Mouse (Mus musculus) erythroblast, embryonic 14.5 days (primary cell): Measurements from ENCODE around the gene Lrch1. TPM values are rescaled to one million over a fixed set of nuclear protein-coding genes. Genes with fewer than 3 reads are reported as not detected.

Source experiments
- H3K27me3 ChIP-seq: 2 replicates; pipeline ENCODE4 v1.6.1; 2012; ENCODE audit warnings: inconsistent platforms; ENCODE audit not compliant: control insufficient read depth
- H3K36me3 ChIP-seq: 2 replicates; pipeline ENCODE4 v1.6.1; 2012; ENCODE audit warnings: mild to moderate bottlenecking, inconsistent platforms; ENCODE audit not compliant: control insufficient read depth
- H3K4me1 ChIP-seq: 2 replicates; pipeline ENCODE4 v1.6.1; 2012; ENCODE audit warnings: inconsistent platforms; ENCODE audit not compliant: control insufficient read depth
- H3K4me3 ChIP-seq: replicated peaks from 2 replicates; pipeline ENCODE3; 2012; ENCODE audit warnings: moderate library complexity, mild to moderate bottlenecking, inconsistent platforms
- H3K9me3 ChIP-seq: 2 replicates; pipeline ENCODE4 v1.6.1; 2012; ENCODE audit warnings: low read length, inconsistent platforms, mixed read lengths; ENCODE audit not compliant: control insufficient read depth
- GATA1 ChIP-seq: IDR thresholded peaks from 2 replicates; pipeline ENCODE4 v1.6.1; 2012; ENCODE audit warnings: low read length, inconsistent platforms, mixed read lengths
- TAL1 ChIP-seq: IDR thresholded peaks from 3 replicates; pipeline ENCODE4 v1.6.1; 2012; ENCODE audit warnings: low read length, inconsistent platforms, mixed read lengths
- polyA plus RNA-seq: library from polyadenylated mRNA; stranded (reverse); fragments of >175 nt; gene quantifications from 2 replicates; pipeline ENCODE4 v1.2.3, GENCODE M21; 2012

Lrch1 gene
- polyA plus RNA-seq, 1 experiment, result 0.31 TPM

DNA sequence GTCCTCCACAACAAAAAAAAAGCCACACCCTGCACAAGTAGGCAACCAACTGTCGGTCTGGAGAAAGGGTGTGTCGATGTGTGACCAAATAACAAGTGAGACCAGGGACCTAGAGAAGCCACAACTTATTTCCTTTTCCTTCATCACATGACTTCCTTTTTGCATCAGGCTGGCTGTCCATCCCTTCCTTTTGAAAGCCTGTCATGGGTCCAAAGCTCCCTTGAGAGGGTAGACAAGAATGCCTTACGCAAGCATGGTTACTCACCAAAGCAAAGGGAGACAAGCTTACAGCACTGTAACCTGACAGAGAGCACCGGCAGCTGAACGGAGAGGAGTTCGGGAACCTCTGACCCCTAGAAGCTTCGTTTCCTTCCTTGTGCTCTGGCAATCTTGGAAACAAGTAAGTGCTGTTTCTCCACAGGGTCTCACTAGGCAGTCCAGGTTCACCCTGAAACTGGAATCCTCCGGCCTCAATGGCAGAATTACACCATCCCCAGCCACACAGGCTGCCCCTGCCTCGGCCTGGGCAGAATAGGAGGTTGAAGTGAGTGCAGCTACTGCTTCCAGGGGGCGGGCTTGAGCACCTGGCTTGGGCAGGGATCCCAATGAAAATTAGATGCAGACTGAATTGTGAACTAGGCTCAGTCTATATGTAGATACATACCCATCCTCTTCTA lies 150.2 kb downstream of the Lrch1 start:
- Histone ChIP-seq H3K9me3 (peaks cover 7% of the 10 kb centered on the region), H3K27me3 (no peaks in the 10 kb centered on the region), H3K4me3 (no peak overlapping the region), H3K36me3 (peaks cover 54% of the 10 kb centered on the region), H3K4me1 (no peaks in the 10 kb centered on the region)
- TF ChIP-seq TAL1 (no peak), GATA1 (no peak)

DNA sequence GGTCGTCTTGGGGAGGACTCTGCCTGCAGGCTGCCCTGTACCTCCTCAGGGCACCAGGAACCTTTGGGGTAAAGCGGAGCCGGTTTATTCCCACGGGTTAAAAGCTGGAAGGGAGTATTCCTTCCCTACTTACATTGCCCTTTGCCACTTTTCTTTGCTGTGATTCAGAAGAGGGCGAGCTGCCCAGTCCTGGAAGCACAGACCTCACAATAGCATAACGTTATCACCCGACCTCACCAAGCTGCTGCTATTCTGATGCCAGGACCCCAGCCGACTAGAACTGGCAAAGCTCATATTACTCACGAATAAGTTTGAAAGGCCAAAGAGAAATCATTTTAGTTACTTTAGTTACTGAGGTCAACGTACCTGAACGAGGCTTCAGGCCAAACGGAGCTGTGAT lies 152.7 kb downstream of the Lrch1 start:
- Histone ChIP-seq H3K4me3 (no peak overlapping the region), H3K36me3 (peaks cover 43% of the 10 kb centered on the region), H3K27me3 (no peaks in the 10 kb centered on the region), H3K9me3 (no peaks in the 10 kb centered on the region), H3K4me1 (peaks cover 2% of the 10 kb centered on the region)
- no peak for TF ChIP-seq GATA1
- TF ChIP-seq TAL1, result no peak

DNA sequence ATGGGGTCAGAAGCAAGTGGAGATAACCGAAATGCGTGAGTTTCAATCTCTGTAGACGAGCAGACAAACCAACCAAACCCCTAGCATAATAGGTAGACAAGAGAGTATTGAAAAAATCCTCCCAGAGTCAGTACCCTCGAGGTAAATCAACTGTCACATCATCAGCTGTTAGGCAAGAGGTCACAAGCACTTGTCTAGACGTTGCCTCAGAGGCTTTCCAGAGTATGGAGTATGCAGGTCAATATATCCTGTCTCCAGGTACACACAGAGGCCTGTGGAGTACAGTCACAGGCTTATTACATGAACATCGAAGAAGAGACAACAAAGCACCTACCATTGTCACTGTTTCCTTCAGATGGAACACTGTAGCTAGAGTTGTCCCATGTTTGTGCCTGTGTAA lies 154.9 kb downstream of the Lrch1 start:
- TF ChIP-seq TAL1, result no peak
- Histone ChIP-seq H3K36me3 (peaks cover 37% of the 10 kb centered on the region), H3K4me1 (peaks cover 2% of the 10 kb centered on the region), H3K9me3 (no peaks in the 10 kb centered on the region), H3K27me3 (no peaks in the 10 kb centered on the region), H3K4me3 (no peak overlapping the region)

DNA sequence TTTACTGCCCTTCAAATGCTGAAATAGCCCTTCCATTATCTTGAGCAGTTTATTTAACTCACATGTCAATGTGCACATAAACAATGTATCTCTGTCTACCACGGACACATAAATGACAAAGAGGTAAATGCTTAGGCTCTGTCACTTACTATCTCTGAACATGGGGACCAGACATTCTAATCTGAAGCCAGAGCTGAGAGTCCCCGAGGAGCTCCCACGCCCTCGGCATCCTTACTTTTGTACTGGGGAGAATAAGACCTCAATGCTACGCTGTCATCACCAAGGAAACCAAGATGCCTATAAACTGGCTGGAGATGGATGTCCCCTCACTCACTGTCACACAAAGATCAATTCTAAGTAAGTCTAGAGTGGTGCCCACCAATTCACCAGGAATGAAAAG lies 157.1 kb downstream of the Lrch1 start:
- H3K36me3 ChIP-seq, result peaks cover 30% of the 10 kb centered on the region

DNA sequence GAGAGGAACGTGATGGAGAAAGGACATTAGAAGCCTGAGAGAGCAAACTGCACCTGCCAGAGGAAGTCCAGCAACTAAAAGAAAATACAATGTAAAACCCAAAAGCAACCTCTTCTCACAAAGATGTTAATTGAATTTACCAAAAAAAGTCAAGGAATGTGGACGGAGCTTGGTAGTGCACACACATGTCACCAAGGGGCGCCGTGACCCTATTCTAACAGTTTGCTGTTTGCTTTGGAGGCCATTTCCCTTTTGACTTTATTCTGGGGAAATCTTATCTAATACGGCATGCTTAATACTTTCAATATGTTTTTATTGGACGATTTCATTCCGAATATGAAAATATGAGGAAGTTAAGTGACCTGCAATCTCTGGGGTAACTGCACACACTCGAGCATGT lies 158.9 kb downstream of the Lrch1 start:
- TF ChIP-seq TAL1, result no peak
- no peak for TF ChIP-seq GATA1
- Histone ChIP-seq H3K9me3 (no peaks in the 10 kb centered on the region), H3K36me3 (peaks cover 32% of the 10 kb centered on the region), H3K4me1 (peaks cover 2% of the 10 kb centered on the region), H3K27me3 (no peaks in the 10 kb centered on the region), H3K4me3 (no peak overlapping the region)

More for the DNA sequence above, 157.1 kb downstream of the Lrch1 start:
- no peak for TF ChIP-seq GATA1
- TF ChIP-seq TAL1, result no peak
- Histone ChIP-seq H3K4me3 (no peak overlapping the region), H3K27me3 (no peaks in the 10 kb centered on the region), H3K4me1 (peaks cover 2% of the 10 kb centered on the region), H3K9me3 (no peaks in the 10 kb centered on the region)

DNA sequence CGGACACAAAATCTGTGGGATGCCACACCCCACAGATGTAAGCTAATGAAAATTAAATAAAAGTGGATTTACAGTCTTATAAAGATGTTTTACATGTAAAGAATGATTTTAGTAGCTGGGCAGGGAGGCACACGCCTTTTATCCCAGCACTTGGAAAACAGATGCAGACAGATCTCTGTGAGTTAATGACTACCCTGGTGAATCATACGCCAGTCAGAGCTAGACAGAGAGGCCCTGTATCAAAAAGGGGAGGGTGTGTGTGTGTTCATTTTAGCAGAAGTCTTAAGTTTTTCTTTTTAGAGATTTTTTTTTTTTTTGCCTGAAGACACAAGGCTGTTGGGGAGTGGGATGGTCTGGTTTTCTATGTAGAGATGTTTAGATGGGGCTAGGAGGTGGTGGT lies 160.0 kb downstream of the Lrch1 start:
- H3K9me3 ChIP-seq, result no peaks in the 10 kb centered on the region
- H3K4me3 ChIP-seq, result no peak overlapping the region
- peaks cover 2% of the 10 kb centered on the region for H3K4me1 ChIP-seq
- H3K27me3 ChIP-seq, result no peaks in the 10 kb centered on the region
- TF ChIP-seq GATA1, result no peak
- no peak for TF ChIP-seq TAL1
- H3K36me3 ChIP-seq, result peaks cover 30% of the 10 kb centered on the region

DNA sequence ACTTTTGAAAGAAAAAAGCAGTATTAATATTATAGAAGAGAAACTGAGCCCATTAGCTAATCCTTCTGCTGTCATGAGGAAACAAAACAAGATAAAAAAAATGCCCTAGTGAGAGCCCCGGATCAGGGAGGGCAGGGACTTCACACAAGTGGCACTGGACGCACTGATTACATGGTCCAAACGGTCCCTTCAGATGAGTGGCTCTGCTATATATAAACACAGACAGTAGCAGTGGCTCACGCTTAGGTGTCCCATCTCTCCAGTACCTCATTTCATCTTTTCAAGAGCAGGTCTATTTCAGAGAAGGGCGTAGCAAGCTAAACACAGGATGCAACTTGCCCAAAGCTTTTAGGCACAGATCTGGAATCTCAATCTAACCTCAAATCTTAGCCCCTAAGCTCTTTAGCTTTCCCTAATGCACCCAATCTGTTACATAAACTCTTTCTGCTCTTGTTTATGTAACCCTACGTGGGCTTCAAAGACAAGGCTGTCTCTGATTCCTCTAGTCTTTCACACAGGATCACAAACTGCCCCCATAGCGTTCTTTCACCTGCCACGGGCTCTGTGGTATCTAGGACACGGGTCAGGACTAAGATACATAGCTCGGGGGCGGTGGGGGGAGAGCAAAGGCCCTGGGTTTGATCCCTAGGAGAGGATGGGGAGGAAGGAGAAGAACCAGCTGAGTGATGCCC lies 163.3 kb downstream of the Lrch1 start:
- no peaks in the 10 kb centered on the region for H3K27me3 ChIP-seq
- no peak overlapping the region for H3K4me3 ChIP-seq
- H3K9me3 ChIP-seq, result no peaks in the 10 kb centered on the region
- H3K36me3 ChIP-seq, result peaks cover 26% of the 10 kb centered on the region
- H3K4me1 ChIP-seq, result no peaks in the 10 kb centered on the region
- TF ChIP-seq TAL1, result no peak
- no peak for TF ChIP-seq GATA1

DNA sequence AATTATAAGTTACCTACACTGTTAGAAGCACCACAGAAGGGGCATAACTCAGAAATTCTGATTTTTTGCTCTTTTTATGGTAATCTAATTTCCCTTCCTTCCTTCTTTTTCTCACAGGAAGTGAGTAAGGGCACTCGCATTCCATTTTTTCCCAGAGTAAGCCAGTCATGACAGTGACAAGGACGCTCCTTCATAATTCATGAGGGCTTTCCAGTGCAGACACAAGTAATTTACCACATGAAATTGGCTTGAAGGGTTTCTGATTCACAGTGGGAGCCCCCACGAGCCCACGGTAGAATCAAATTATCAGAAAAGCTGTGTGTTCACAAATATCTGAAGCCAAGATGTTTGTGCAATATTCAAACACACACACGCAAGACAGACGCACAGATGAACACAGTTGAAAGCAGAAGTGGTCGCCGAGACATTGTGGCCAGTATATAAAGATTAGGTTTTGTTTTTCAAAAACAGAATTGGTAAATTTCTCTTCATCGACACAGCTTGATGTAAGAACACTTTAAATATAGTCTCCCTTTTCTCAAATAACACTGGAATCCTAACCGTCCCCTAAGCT lies 173.5 kb downstream of the Lrch1 start:
- no peaks in the 10 kb centered on the region for H3K4me1 ChIP-seq
- H3K27me3 ChIP-seq, result no peaks in the 10 kb centered on the region
- peaks cover 38% of the 10 kb centered on the region for H3K36me3 ChIP-seq
- no peak overlapping the region for H3K4me3 ChIP-seq
- TF ChIP-seq TAL1 (no peak), GATA1 (no peak)
- no peaks in the 10 kb centered on the region for H3K9me3 ChIP-seq

DNA sequence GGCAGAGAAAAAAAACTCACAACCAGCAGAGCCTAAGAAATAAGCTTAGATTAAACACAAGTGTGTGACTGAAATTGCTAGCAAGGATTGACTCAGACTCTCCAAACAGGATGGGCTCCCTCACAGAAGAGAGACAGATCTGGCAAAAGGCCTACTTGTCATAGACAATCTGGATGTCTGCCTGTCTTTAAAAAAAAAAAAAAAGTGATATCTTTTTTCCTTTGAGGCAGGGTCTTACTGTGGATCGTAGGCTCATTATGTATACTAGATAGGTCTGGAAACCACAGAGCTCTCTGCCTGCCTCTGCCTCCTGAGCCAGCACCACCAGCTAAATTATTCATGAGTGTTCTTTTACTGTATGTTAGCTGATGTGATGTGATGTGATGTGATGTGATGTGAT lies 179.8 kb downstream of the Lrch1 start:
- no peak for TF ChIP-seq GATA1
- no peak for TF ChIP-seq TAL1
- no peaks in the 10 kb centered on the region for H3K4me1 ChIP-seq
- no peaks in the 10 kb centered on the region for H3K9me3 ChIP-seq
- H3K27me3 ChIP-seq, result no peaks in the 10 kb centered on the region
- no peak overlapping the region for H3K4me3 ChIP-seq
- H3K36me3 ChIP-seq, result peaks cover 33% of the 10 kb centered on the region
